Mouse (Mus musculus): Measurements from ENCODE around the gene Arnt2. TPM values are rescaled to one million over a fixed set of nuclear protein-coding genes. Genes with fewer than 3 reads are reported as not detected.

The Arnt2 gene
- total RNA-seq, 2 experiments from 2014 or later: not detected

DNA sequence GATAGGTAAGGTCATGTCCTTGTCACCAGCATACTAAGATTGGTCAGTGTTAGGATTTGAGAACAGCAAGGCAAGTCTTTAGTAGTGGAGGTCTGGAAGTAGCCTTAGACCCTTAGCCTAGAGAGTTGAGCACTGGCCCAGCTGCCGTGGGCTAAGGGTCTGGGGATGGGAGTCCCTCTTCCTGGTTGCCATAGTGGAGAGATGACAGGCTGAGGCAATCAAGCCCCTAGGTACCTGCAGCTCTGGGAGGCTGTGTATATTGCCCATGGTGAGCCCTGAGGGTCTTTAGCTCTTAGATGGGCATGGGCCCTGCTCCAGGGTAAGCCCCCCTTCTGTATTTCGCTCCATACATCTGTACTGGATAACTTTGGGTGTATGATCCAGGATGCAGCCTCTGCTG, 159.2 kb downstream of the Arnt2 start:
- no peak for ATAC-seq (ENCODE audit: poor library complexity, severe bottlenecking)

- no peak for ATAC-seq (ENCODE audit: poor library complexity, severe bottlenecking)
These were observed 160.0 kb downstream of the Arnt2 start for GRCm38 (mm10) chr7:84249951-84250350.

GRCm38 (mm10) chr7:84249381-84249780, 160.6 kb downstream of the Arnt2 start:
- ATAC-seq (ENCODE audit: poor library complexity, severe bottlenecking): no peak

DNA sequence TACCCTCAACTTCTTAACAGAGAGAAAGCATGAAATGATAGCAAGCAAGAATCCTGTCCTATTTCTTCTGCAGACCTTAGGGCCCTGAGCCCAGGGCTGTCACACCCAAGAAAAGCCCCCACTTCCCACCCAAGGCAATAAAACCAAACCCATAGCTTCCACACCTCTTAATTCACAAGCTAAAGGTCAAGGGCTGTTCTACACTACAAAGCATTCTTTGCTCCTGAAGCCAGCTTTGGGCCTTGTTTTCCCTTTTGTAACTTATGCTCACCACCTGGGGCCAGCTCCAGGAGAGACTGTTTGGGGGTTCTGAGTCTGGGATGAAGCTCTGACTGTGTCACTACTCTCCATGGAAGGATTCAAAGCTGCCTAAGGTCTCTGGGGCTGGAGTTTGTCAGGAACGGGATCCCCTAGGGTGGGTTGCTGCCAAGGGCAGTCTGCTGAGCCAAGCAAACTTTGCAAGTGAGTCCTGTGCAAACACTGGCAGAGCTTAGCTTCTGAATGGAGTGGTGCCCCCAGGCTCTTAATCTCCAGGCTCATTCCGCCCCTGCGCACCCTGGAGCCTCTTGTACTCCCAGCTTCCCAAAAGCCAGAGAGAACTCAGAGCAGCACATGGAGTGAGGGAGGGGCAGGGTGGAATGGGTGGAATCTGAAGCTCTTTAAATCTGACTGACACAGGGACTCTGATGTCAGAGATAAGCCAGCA, 161.9 kb downstream of the Arnt2 start:
- ATAC-seq (ENCODE audit: poor library complexity, severe bottlenecking): no peak

DNA sequence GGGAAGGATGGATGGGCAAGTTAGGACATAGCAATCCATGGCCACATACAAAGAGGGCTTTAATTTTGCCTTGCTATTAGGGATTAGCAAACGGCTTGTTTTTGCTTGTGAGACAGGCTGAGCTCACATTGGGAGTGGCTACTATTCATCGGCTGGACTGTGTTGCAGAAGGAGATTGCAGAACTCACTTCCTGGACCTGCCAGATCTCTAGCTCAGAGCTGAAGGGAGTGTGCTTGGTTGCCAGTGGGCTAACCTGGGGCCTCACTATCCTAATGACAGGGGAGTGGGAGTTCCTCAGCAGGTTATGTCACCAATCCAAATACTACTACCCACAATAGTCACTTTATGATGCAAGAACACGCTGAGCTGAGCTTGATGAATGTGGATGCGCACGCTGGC, 163.1 kb downstream of the Arnt2 start:
- ATAC-seq (ENCODE audit: poor library complexity, severe bottlenecking): no peak

- ATAC-seq (ENCODE audit: poor library complexity, severe bottlenecking): no peak
These were observed 163.9 kb downstream of the Arnt2 start for GRCm38 (mm10) chr7:84246093-84246492.

GRCm38 (mm10) chr7:84240406-84240805, 169.6 kb downstream of the Arnt2 start:
- ATAC-seq (ENCODE audit: poor library complexity, severe bottlenecking): no peak

- no peak for ATAC-seq (ENCODE audit: poor library complexity, severe bottlenecking)
These were observed 172.3 kb downstream of the Arnt2 start for GRCm38 (mm10) chr7:84237655-84238054.

DNA sequence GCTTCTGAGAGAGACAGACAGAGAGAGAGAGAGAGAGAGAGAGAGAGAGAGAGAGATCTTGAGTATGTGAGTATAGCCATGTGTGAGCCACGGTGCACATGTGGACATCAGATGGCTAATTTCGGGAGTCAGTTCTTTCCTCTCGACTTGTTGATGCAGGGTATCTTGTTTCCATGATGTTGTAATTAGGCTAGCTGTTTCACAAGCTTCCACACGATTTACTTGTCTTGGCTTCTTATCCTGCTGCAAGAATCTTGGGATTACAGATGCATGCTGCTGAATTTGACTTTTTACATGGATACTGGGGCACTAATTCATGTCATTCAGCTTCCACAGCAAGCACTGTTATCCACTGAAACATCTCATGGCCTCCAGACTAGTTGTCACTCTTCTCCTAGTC, 178.6 kb downstream of the Arnt2 start:
- ATAC-seq (ENCODE audit: poor library complexity, severe bottlenecking): no peak

DNA sequence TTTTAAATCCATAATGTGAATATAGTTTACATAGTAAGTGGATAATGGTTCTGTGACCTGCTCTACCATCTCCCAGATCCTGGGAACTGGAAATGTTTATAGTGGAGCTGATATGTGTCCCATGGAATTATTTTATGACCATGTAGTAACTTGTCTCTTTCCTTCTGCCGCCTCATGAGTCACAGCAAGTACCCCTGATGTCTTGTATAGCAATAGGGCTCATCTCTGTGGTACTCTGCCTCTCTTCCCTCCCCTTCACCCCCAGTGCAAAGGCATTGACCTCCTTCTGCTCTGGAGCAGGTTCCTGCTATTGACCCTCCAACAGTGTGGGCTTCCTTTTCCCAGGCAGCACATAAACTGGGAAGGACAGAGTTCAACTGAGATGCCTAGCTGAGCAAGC, 182.3 kb downstream of the Arnt2 start:
- no peak for ATAC-seq (ENCODE audit: poor library complexity, severe bottlenecking)

GRCm38 (mm10) chr7:84226909-84227308, 183.1 kb downstream of the Arnt2 start:
- no peak for ATAC-seq (ENCODE audit: poor library complexity, severe bottlenecking)

GRCm38 (mm10) chr7:84212112-84212511, 197.9 kb downstream of the Arnt2 start:
- no peak for ATAC-seq (ENCODE audit: poor library complexity, severe bottlenecking)

GRCm38 (mm10) chr7:84210585-84211291, 199.2 kb downstream of the Arnt2 start:
- ATAC-seq (ENCODE audit: poor library complexity, severe bottlenecking): no peak

GRCm38 (mm10) chr7:84203981-84204380, 206.0 kb downstream of the Arnt2 start:
- ATAC-seq (ENCODE audit: poor library complexity, severe bottlenecking): no peak

DNA sequence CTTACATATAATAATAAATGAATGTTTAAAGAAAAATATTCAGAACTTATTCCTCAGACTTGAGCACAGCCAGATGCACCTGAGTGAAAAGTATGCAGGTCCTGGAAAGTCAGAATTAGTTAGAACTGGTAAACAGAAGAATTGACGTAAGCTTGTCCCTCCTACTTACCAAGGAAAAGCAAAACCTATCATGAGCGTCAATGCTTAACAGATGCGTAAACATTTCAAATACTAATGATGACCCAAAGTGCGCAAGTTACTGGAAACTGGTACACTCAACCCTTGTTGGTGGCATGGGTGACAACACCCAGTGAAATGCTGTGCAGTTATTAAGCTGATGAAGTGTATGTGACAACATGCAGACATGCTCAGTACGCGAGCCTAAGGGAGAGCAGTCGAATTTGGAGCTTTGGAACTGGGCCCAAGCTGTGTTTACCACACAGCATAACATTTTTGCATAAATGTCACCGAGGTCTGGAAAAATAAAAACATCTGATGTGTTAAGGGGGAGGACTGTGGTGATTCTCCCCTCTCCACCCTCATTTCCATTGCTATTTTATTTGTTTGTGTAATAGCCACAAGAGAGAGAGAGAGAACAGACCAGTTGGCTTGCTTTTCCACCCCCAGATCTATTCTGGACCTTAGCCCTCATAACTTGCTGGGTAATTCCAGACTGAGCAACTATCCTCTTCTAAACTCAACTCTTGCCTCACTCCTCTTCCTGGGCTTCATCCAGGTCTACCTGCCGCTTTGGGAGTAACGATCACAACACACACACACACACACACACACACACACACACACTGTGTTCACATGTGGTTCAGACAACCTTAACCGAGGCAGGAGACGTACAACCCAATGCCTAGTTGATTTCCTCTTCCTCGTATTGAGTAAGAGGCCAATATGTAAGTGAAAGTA, 208.6 kb downstream of the Arnt2 start:
- ATAC-seq (ENCODE audit: poor library complexity, severe bottlenecking): peak; percentile 34; the same call in 1 of the 2 replicates

DNA sequence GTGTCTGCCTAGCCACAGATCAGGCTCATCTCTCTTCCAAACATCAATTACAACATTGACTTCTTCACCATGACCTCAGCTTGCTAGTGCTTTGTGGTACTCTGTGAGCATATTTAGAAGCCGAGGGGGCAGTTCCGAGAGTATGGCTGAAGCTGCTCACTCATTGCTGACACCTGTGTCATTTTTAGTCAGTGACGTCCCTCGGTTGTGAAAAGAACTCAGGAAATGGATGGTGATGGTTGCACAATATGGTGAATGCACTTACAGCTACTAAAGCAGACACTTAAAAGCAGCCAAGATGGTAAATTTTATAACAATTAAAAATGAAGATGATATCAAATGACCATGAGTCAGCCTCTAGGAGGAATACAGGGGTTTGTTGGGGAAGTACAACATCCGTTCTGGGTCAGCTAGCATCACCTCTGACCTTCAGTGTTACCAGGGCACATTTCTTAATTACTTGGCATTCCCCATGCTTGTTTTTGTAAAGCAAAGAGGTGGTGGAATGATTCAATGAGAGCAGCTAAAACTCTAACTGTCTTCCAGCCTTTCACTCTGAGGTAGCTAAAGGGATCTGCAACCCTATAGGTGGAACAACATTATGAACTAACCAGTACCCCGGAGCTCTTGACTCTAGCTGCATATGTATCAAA, 212.6 kb downstream of the Arnt2 start:
- ATAC-seq (ENCODE audit: poor library complexity, severe bottlenecking): peak; percentile 85

Other genes with a start within 250 kb of the Arnt2 start
- not detected in 2 replicates for gene Gm2115, start 118.8 kb upstream of the Arnt2 start, total RNA-seq (2015)
- gene Gm2115, start 118.8 kb upstream of the Arnt2 start, total RNA-seq (2017): not detected in 2 replicates
- gene Fah, start 196.5 kb upstream of the Arnt2 start, total RNA-seq (2015): not detected in 2 replicates
- 0.77 TPM in 1 of 2 replicates, not detected in the other for gene Fah, start 196.5 kb upstream of the Arnt2 start, total RNA-seq (2017)